Mouse (Mus musculus) myocyte (in vitro differentiated cells): Measurements from ENCODE around the gene Cald1.

Experiments
- CEBPB ChIP-seq: IDR thresholded peaks from 2 replicates; pipeline ENCODE4 v1.6.1; 2011; ENCODE audit warnings: mild to moderate bottlenecking, moderate library complexity; ENCODE audit not compliant: poor library complexity, insufficient read depth, severe bottlenecking
- E2F4 ChIP-seq: IDR thresholded peaks from one replicate; pipeline ENCODE4 v1.6.1; 2011; ENCODE audit warnings: mild to moderate bottlenecking, control low read depth, moderate library complexity; ENCODE audit not compliant: insufficient read depth
- MAX ChIP-seq: IDR thresholded peaks from one replicate; pipeline ENCODE4 v1.6.1; 2011; ENCODE audit warnings: low read depth, mild to moderate bottlenecking, control low read depth
- MYOD1 ChIP-seq, 3 experiments: IDR thresholded peaks; one replicate each; pipeline ENCODE4 v1.6.1; 2011; ENCODE audit warnings: control low read depth in 2 of 3, low read depth in 2 of 3, mild to moderate bottlenecking in 2 of 3, moderate library complexity in 1 of 3; ENCODE audit not compliant: insufficient read length in 2 of 3, control insufficient read depth in 1 of 3
- MYOG ChIP-seq, 3 experiments: IDR thresholded peaks; one replicate each; pipeline ENCODE4 v1.6.1; 2011; ENCODE audit warnings: control low read depth in 2 of 3, low read depth in 2 of 3, mild to moderate bottlenecking in 2 of 3; ENCODE audit not compliant: insufficient read length in 2 of 3, control insufficient read depth in 1 of 3, insufficient read depth in 1 of 3
- POLR2A ChIP-seq: IDR thresholded peaks from one replicate; pipeline ENCODE4 v1.6.1; 2011; ENCODE audit warnings: low read depth, mild to moderate bottlenecking, control low read depth, moderate library complexity; ENCODE audit not compliant: insufficient read length
- POLR2AphosphoS2 ChIP-seq: IDR thresholded peaks from one replicate; pipeline ENCODE4 v1.6.1; 2011; ENCODE audit warnings: low read depth, control low read depth; ENCODE audit not compliant: insufficient read length
- TCF12 ChIP-seq: IDR thresholded peaks from one replicate; pipeline ENCODE4 v1.6.1; 2011; ENCODE audit warnings: mild to moderate bottlenecking, control low read depth; ENCODE audit not compliant: poor library complexity, insufficient read depth, severe bottlenecking
- USF1 ChIP-seq: IDR thresholded peaks from one replicate; pipeline ENCODE4 v1.6.1; 2011; ENCODE audit warnings: low read depth, mild to moderate bottlenecking, control low read depth, moderate library complexity

GRCm38 (mm10) chr6:34622865-34623264 lies 24.6 kb downstream of the Cald1 start:
- no peak for TF ChIP-seq POLR2AphosphoS2
- no peak for TF ChIP-seq POLR2A
- TF ChIP-seq MAX = no peak
- no peak for TF ChIP-seq E2F4
- TF ChIP-seq CEBPB = no peak
- TF ChIP-seq TCF12 = no peak
- no peak for TF ChIP-seq USF1
- TF ChIP-seq MYOG (IDR thresholded peaks at IDR 0.05; ENCODE audit: control insufficient read depth in 1 of 3, insufficient read depth in 1 of 3, insufficient read length in 2 of 3, low read depth in 2 of 3) = no peak
- TF ChIP-seq MYOD1 (IDR thresholded peaks at IDR 0.05; ENCODE audit: control insufficient read depth in 1 of 3, insufficient read length in 2 of 3, low read depth in 2 of 3) = no peak
